Mouse (Mus musculus): ENCODE measurements around the gene Ift122.

DNA sequence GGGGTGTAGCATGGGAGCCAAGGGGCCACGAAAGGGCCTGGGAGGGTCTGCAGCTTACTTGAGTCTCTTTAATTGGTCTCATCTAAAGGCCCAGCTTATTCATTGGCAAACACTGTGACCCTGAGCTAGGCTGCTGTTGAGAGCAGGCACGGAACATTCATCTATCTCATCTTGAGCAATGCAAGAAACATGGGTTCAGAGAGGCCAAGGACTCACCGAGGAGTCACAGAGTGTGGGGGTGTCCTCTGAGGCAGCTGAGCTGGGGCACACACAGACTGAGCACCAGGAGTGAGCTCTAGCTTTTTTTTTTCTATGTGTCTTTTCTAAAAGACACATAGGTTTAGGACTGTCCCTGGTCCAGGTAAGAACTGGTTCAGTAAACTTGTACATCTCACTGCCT, 79.1 kb downstream of the Ift122 start:
- TF ChIP-seq CTCF (conservative IDR thresholded peaks at IDR 0.05; ENCODE audit: low read length) (no peak), POU5F1 (IDR thresholded peaks at IDR 0.05; ENCODE audit: borderline replicate concordance, low read length) (no peak), NANOG (IDR thresholded peaks at IDR 0.05; ENCODE audit: borderline replicate concordance, low read length) (no peak)
